Mouse (Mus musculus) right cerebral cortex, postnatal 10 days (tissue): Measurements from ENCODE around the gene Gnat2.
A peak's percentile ranks its signal among the peaks of the same experiment; 100 is the strongest.

Experiments used
- DNase-seq, 2 experiments: peaks; one replicate each; pipeline ENCODE4 v3.0.0; 2021; ENCODE audit warnings: low spot score in 2 of 2

Gene Gnat2

GRCm38 (mm10) chr3:108092536-108093115 lies at the start of gene Gnat2:
TSS of gene Gnat2 (plus strand) at chr3:108092789.
- DNase-seq, result no peak

GRCm38 (mm10) chr3:108044394-108045140 lies 48.0 kb upstream of the Gnat2 start, which contains the start of gene Gstm4:
TSS of gene Gstm4 (minus strand) at chr3:108044894.
- peak; percentile 90 to 91 for DNase-seq

- no peak for DNase-seq
Measured at GRCm38 (mm10) chr3:108046944-108047655, 45.5 kb upstream of the Gnat2 start.

GRCm38 (mm10) chr3:108048306-108048705 lies 44.3 kb upstream of the Gnat2 start:
- no peak for DNase-seq

- no peak for DNase-seq
Measured at GRCm38 (mm10) chr3:108050493-108050892, 42.1 kb upstream of the Gnat2 start.

GRCm38 (mm10) chr3:108061420-108061819 lies 31.2 kb upstream of the Gnat2 start:
- peak; percentile 43 to 64 for DNase-seq

- DNase-seq, result peak in 1 of 2 experiments; percentile 30
Measured at GRCm38 (mm10) chr3:108062648-108063047, 29.9 kb upstream of the Gnat2 start.

- no peak for DNase-seq
Measured at GRCm38 (mm10) chr3:108064672-108065071, 27.9 kb upstream of the Gnat2 start.

GRCm38 (mm10) chr3:108065551-108065950 lies 27.0 kb upstream of the Gnat2 start:
- DNase-seq, result no peak

GRCm38 (mm10) chr3:108067370-108067934 lies 25.1 kb upstream of the Gnat2 start:
- no peak for DNase-seq

GRCm38 (mm10) chr3:108068826-108069225 lies 23.8 kb upstream of the Gnat2 start:
- DNase-seq, result no peak

GRCm38 (mm10) chr3:108069231-108069870 lies 23.2 kb upstream of the Gnat2 start:
- DNase-seq, result peak in 1 of 2 experiments; percentile 25

GRCm38 (mm10) chr3:108070295-108071293 lies 22.0 kb upstream of the Gnat2 start:
- peak in 1 of 2 experiments; percentile 57 for DNase-seq

GRCm38 (mm10) chr3:108072983-108073569 lies 19.5 kb upstream of the Gnat2 start:
- peak in 1 of 2 experiments; percentile 20 for DNase-seq

- no peak for DNase-seq
Measured at GRCm38 (mm10) chr3:108076836-108077235, 15.8 kb upstream of the Gnat2 start.

- DNase-seq, result peak in 1 of 2 experiments; percentile 26
Measured at GRCm38 (mm10) chr3:108081681-108082080, 10.9 kb upstream of the Gnat2 start.

- DNase-seq, result no peak
Measured at GRCm38 (mm10) chr3:108082251-108082875, 10.2 kb upstream of the Gnat2 start.

- no peak for DNase-seq
Measured at GRCm38 (mm10) chr3:108083161-108083560, 9.4 kb upstream of the Gnat2 start.

- no peak for DNase-seq
Measured at GRCm38 (mm10) chr3:108083904-108084407, 8.6 kb upstream of the Gnat2 start.
